Mouse (Mus musculus) stomach, postnatal 0 days (tissue): ENCODE data around the gene Nup107. TPM values are rescaled to one million over a fixed set of nuclear protein-coding genes. Genes with fewer than 3 reads are reported as not detected.

Source experiments
- ATAC-seq: fragments of 200-750 bp; cut with Nextera tagmentation; 2 replicates; pipeline ENCODE4 v1.8.0; 2017; ENCODE audit not compliant: low FRiP score, low TSS enrichment
- DNase-seq: peaks from one replicate; pipeline ENCODE4 v3.0.0-alpha.2; 2016; ENCODE audit warnings: low spot score
- H3K27ac ChIP-seq: fragments of 300-500 bp; sonication (generic); replicated peaks from 2 replicates; pipeline ENCODE4 v1.5.1; 2014; ENCODE audit warnings: mild to moderate bottlenecking, control low read depth
- H3K27me3 ChIP-seq: fragments of 300-500 bp; sonication (generic); 2 replicates; pipeline ENCODE4 v1.6.1; 2014; ENCODE audit warnings: low read length; ENCODE audit not compliant: control insufficient read depth, insufficient read depth
- H3K36me3 ChIP-seq: fragments of 300-500 bp; sonication (generic); 2 replicates; pipeline ENCODE4 v1.6.1; 2014; ENCODE audit warnings: low read length, mixed read lengths; ENCODE audit not compliant: control insufficient read depth, insufficient read depth
- H3K4me1 ChIP-seq: fragments of 300-500 bp; sonication (generic); replicated peaks from 2 replicates; pipeline ENCODE4 v1.6.1; 2014; ENCODE audit warnings: antibody characterized with exemption; ENCODE audit not compliant: control insufficient read depth, insufficient read depth
- H3K4me2 ChIP-seq: fragments of 300-500 bp; sonication (generic); replicated peaks from 2 replicates; pipeline ENCODE4 v1.6.1; 2014; ENCODE audit warnings: low read depth, mild to moderate bottlenecking, control low read depth, moderate library complexity
- H3K4me3 ChIP-seq: fragments of 300-500 bp; sonication (generic); 2 replicates; pipeline ENCODE4 v1.5.1; 2014; ENCODE audit warnings: low read depth, low read length, control low read depth
- H3K9ac ChIP-seq: fragments of 300-500 bp; sonication (generic); 2 replicates; pipeline ENCODE4 v1.6.1; 2014; ENCODE audit warnings: mild to moderate bottlenecking, low read length, control low read depth, mixed read lengths
- H3K9me3 ChIP-seq: fragments of 300-500 bp; sonication (generic); 2 replicates; pipeline ENCODE4 v1.6.1; 2016; ENCODE audit warnings: low read length; ENCODE audit not compliant: control insufficient read depth
- CTCF ChIP-seq: IDR thresholded peaks from 2 replicates; pipeline ENCODE4 v1.5.1; 2016; ENCODE audit warnings: antibody characterized with exemption, low read depth, mild to moderate bottlenecking, moderate library complexity
- EP300 ChIP-seq: optimal IDR thresholded peaks from 2 replicates; pipeline ENCODE3; 2016; ENCODE audit warnings: antibody characterized with exemption
- WGBS: fragments of 180-500 bp; shearing (Covaris S2); extraction: QIAGEN DNeasy Blood & Tissue Kit; methylation state at CpG from one replicate; pipeline ENCODE4 v1.1.7; 2014; 5-methylcytosine and 5-hydroxymethylcytosine counted together
- polyA plus RNA-seq: library from polyadenylated mRNA; unstranded; fragments of >200 nt; fragmentation: Nextera tagmentation; extraction: Ambion mirVana; gene quantifications from 2 replicates; pipeline ENCODE4 v1.2.1, GENCODE M21; 2015

The Nup107 gene
- polyA plus RNA-seq, 1 experiment from 2014 or later: 16.5 TPM

GRCm38 (mm10) chr10:117836354-117836753 lies 43.8 kb upstream of the Nup107 start:
- H3K36me3 ChIP-seq: no peaks in the 10 kb centered on the region
- H3K4me1 ChIP-seq: peaks cover 3% of the 10 kb centered on the region; the same call in 1 of the 2 replicates
- no peak overlapping the region for H3K4me3 ChIP-seq
- H3K4me2 ChIP-seq: no peak overlapping the region
- H3K27me3 ChIP-seq: no peaks in the 10 kb centered on the region
- H3K9me3 ChIP-seq: no peaks in the 10 kb centered on the region
- DNase-seq (no peak), ATAC-seq (no peak)
- TF ChIP-seq EP300: no peak
- TF ChIP-seq CTCF: no peak
- no peak overlapping the region for H3K9ac ChIP-seq
- 87% methylated on average over 2 of the region's 2 CpGs for WGBS
- H3K27ac ChIP-seq: no peak overlapping the region

- Histone ChIP-seq H3K4me3 (no peak overlapping the region), H3K4me2 (no peak overlapping the region), H3K27me3 (no peaks in the 10 kb centered on the region), H3K36me3 (no peaks in the 10 kb centered on the region), H3K9ac (no peak overlapping the region), H3K4me1 (no peaks in the 10 kb centered on the region), H3K27ac (no peak overlapping the region), H3K9me3 (no peaks in the 10 kb centered on the region)
- TF ChIP-seq EP300: no peak
- no peak for TF ChIP-seq CTCF
- ATAC-seq: no peak
- 59% methylated on average over 5 of the region's 5 CpGs for WGBS
- DNase-seq: no peak
Measured at GRCm38 (mm10) chr10:117835453-117835852, 42.9 kb upstream of the Nup107 start.

- no peak overlapping the region for H3K4me3 ChIP-seq
- WGBS: 80% methylated on average over 3 of the region's 3 CpGs
- no peaks in the 10 kb centered on the region for H3K36me3 ChIP-seq
- ATAC-seq: no peak
- no peaks in the 10 kb centered on the region for H3K27me3 ChIP-seq
- no peak overlapping the region for H3K4me2 ChIP-seq
- no peak overlapping the region for H3K9ac ChIP-seq
- H3K27ac ChIP-seq: no peak overlapping the region
- no peak for DNase-seq
- TF ChIP-seq CTCF (no peak), EP300 (no peak)
- 0 out of 2 replicates have a peak, but pooled peaks cover 3% of the 10 kb centered on the region for H3K4me1 ChIP-seq
- no peaks in the 10 kb centered on the region for H3K9me3 ChIP-seq
Measured at GRCm38 (mm10) chr10:117830797-117831196, 38.3 kb upstream of the Nup107 start.

GRCm38 (mm10) chr10:117829472-117830155 lies 37.1 kb upstream of the Nup107 start:
- Histone ChIP-seq H3K36me3 (no peaks in the 10 kb centered on the region), H3K9me3 (no peaks in the 10 kb centered on the region), H3K4me2 (no peak overlapping the region), H3K27ac (no peak overlapping the region), H3K9ac (no peak overlapping the region), H3K4me3 (no peak overlapping the region), H3K4me1 (0 out of 2 replicates have a peak, but pooled peaks cover 3% of the 10 kb centered on the region), H3K27me3 (no peaks in the 10 kb centered on the region)
- ATAC-seq: no peak
- WGBS: 90% methylated on average over 7 of the region's 7 CpGs
- TF ChIP-seq CTCF (no peak), EP300 (no peak)
- DNase-seq: no peak

- DNase-seq (no peak), ATAC-seq (no peak)
- WGBS: 52% methylated on average over 4 of the region's 4 CpGs
- Histone ChIP-seq H3K4me2 (no peak overlapping the region), H3K9me3 (no peaks in the 10 kb centered on the region), H3K27ac (0 out of 2 replicates have a peak overlapping the region, but pooled peaks have one; percentile 30), H3K27me3 (no peaks in the 10 kb centered on the region), H3K4me1 (0 out of 2 replicates have a peak, but pooled peaks cover 3% of the 10 kb centered on the region), H3K36me3 (no peaks in the 10 kb centered on the region), H3K9ac (no peak overlapping the region), H3K4me3 (no peak overlapping the region)
- TF ChIP-seq CTCF: no peak
- TF ChIP-seq EP300: no peak
Measured at GRCm38 (mm10) chr10:117829022-117829421, 36.5 kb upstream of the Nup107 start.

GRCm38 (mm10) chr10:117828536-117828935 lies 36.0 kb upstream of the Nup107 start:
- no peaks in the 10 kb centered on the region for H3K27me3 ChIP-seq
- TF ChIP-seq CTCF (no peak), EP300 (no peak)
- ATAC-seq (no peak), DNase-seq (no peak)
- H3K4me3 ChIP-seq: no peak overlapping the region
- no peak overlapping the region for H3K4me2 ChIP-seq
- H3K9me3 ChIP-seq: no peaks in the 10 kb centered on the region
- peaks cover under 1% of the 10 kb centered on the region; the same call in 1 of the 2 replicates for H3K36me3 ChIP-seq
- WGBS: 49% methylated on average over 4 of the region's 4 CpGs
- 0 out of 2 replicates have a peak, but pooled peaks cover 3% of the 10 kb centered on the region for H3K4me1 ChIP-seq
- H3K9ac ChIP-seq: no peak overlapping the region
- no peak overlapping the region for H3K27ac ChIP-seq
